Mouse (Mus musculus): ENCODE measurements around the gene Dnase2b.

Gene Dnase2b

DNA sequence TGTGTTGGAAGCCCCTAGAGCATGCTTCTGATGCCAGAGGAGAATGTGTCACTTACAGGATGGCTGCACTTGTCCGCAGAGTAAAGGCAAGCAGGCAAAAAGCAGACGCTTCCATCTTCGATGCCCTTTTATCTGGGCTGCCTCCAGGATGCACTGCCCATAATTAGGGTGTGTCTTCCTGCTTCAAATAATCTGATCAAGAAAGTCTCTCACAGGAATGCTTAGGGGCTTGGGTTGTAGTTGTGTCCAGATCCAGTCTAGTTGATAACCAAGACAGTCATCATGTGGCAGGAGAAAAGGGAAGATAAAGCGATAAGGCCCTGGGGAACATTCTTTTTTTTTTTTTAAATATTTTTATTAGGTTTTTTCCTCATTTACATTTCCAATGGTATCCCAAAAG is at the start of gene Dnase2b:
Dnase2b (minus strand) TSS at position 101 of the 400 bp plus-strand sequence.
- DNase-seq = no peak

DNA sequence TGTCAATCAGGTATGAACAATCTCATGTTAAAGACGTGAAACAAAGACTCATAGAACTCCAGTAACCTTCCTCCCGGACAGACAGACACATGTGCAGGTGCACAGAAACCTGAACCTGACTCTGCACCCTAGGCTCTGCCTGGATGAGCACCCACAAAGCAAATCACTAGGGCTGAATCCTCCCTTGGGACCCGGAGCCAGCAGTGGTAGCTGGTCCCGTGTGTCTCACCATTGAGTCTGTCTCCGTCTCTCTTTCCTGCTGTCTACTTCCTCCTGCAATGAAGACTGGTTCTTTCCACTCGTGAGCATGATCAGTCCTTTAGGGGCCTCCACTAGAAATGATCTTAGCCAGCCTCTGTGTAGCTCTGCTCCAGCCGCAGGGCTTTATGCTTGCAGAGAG is 46.5 kb upstream of the Dnase2b start:
- peak; percentile 51 for DNase-seq

DNA sequence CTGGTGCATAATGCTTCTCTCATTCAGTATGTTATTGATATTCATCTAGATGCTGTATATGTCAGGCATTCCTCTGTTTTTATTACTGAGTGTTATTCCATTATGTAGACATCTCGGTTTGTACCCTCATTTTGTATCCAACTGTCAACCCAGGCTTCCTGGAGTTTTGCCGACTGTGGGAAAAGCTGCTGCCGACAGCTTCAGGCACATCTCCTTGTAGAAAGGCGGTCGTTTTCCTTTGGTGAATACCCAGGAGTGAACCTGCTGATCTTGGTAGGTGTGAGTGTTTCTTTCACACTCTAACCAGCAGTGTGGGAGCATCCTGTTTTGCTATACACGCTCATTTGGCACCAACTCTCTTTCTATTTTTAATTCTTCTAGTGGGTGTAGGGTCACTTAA is 45.6 kb upstream of the Dnase2b start:
- peak; percentile 79 for DNase-seq

DNA sequence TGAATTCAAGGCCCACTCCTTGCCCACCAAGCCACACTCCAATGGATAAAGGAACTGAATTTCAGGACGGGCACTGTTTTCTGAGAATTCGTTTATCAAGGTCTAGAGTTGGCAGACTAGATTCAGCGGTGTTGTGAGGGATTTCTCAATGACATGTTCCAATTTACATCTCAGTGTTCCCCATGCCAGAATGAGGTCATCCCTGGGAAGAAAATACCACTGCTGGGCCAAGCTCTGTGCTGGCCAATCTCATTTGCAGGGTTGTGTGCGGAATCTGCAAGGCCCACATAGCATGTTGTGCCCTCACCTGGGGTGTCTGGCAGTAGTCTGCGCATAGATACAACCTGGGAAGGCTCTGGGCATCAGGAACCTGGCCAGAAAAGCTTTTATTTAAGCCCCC is 43.9 kb upstream of the Dnase2b start:
- peak; percentile 86 for DNase-seq

DNA sequence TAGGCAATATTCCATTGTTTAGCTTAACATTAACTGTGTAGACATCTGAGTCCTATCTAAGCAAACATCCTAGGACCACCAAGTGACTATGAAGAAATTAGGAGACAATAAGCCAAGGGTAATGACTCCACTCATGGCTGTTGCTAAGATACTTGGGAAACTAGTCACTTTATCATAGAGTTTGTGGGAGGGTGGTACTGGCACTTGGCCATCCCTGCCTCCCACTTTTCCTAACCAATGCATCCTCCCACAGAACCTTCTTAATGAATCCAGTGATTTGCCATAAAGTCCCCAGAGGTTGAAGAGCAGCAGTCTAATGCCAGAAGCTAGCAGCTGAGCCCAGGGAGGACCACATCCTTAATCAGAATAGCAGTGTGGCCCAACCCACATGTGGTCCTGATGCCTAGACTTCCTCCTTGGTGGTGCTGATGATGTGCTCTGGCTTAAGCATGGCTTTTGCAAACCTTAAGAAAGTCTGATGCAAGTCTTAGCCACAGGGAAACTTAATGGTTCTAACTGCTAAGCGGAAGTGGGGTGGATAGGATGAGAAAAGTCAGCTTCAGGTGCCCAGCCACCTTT is 42.8 kb upstream of the Dnase2b start:
- DNase-seq = peak; percentile 79

DNA sequence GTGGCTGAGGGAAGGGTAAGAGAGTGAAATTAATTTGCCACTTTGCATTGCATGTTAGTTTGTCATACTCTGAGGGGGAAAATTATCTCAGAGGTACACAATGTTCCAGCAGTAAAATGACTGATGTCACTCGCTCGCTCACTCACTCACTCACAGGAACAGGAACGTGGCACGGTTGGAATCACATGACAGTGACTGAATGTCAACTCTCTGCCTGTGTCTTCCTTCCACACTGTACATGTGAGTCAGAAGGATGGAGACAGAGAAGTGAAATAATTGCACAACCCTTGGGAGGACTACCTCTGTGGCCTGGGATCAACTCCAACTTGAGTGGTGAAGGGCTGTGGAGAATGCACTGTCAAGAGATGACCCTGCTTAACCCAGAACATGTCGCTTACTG is 42.0 kb upstream of the Dnase2b start:
- DNase-seq = peak; percentile 86

DNA sequence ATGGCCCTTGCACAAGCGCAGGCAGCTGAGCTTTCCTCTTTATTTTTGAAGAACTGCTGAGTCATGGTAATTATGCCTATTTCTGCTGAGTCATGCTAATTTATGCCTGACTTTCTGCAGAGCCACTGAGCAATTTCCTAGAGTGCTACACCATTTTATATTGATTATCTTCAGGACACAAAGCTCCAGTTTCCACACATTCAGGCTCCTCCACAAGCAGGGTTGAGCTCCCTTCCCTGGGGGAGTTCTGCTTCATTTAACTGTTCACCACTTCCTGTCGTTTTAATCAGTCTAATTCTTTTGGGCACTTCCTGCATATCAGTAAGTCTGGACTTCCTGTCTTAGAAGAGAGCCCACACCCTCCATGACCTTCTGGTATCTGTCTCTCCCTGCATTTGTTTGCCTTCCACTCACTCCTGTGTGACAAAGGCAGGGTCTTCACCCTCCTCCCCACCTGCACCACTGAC is 39.7 kb upstream of the Dnase2b start:
- DNase-seq = peak; percentile 79

DNA sequence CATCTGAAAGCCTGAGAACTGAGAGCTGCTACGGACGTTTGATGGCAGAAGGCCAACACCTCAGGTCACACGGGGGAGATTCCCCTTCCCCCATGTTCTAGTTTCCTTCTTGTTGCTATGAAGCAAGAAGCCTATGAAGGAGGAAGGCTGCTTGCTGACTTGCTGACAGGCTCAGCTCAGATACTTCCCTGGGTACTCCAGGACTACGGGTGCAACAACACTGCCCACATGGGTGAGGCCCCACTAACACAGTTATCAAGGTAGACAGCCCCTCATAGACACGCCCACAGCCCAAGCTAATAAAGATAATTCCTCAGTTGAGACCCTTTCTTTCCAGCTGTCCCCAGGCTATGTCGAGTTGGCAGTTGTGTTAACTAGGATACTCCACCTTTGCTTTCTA is 38.3 kb upstream of the Dnase2b start:
- peak; percentile 84 for DNase-seq

DNA sequence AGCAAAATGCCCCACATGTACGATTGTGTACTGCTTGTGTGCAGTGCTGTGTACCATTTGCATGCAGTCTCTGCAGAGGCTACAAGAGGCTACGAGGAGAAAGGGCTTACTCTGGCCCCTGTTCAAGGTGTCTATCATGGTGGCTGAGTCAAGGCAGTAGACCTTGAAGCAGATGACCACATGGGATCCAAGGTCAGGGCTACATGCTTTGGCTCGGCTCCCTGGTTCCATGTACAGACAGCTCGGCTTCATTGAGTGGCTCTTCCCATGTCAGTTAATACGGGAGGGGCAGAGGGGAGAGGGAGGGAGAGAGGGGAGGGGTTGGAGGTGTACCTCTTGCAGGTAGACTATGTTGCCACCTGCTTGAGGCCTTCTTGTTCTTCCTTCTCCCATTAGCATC is 37.0 kb upstream of the Dnase2b start:
- DNase-seq = peak; percentile 51

DNA sequence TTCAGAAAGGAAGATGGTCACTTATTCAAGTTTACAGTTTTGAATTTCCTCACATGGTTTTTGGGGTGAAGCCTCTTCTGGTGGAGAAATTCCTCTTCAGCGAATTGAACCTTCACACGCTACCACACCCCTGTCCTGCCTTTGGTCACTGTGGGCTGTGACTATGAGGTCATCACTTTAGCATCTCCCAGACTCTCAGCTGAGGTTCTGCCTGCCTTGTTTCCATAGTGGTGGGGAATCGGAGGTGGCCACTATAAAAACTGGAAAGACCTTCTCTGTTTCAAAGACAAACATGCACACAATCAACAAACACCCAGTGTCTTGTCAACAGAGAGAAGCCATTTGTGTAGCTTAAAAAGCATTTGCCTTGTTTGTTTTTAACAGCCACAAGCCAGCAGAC is 35.8 kb upstream of the Dnase2b start, which contains the start of gene 4930503B20Rik:
4930503B20Rik (minus strand) TSS at position 101 of the 400 bp plus-strand sequence.
- DNase-seq = peak; percentile 19

DNA sequence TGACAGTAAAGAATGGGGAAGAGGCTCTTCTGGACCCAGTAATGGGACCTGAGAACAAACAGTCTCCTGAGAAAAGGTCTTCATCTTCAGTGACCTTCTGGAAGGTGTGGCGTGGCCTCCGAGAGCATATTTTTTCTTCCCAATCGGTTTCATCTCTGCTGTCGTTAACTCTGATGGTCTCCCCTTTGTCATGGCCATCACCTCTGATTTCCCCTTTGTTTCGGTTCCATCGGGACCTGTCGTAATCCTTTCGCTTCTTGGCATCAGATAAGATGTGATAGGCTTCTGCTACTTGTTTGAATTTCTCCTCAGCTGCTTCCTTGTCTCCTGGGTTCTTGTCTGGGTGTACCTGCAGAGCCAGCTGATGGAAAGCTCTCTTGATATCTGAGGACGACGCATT is 35.3 kb upstream of the Dnase2b start:
- DNase-seq = peak; percentile 50

DNA sequence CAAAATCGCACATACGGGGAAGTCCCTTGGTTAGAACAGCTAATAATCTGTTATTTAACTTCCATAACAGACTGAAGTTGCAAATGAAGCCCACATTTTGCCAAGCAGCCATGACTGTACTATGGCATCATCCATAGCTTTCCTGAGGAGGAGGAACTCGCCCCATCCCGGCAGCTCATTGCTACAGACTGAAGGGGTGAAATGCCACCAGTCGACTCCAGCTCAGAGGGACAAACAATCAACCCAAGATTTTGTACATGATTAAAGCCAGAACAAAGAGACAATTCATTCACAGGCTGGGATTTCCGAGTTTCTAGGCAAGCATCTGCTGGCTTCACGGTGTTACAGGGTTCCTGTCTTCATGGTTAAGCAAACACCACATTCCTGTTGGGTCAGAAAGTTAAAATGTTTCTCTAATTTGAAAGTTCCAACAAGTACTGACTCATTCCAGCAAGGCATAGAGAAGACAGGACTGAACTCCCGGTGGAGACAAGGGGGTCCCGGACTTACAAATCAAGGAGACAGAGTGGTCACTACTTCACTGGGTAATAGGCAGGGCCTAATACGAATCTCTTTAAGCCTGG is 34.0 kb upstream of the Dnase2b start:
- DNase-seq = no peak

DNA sequence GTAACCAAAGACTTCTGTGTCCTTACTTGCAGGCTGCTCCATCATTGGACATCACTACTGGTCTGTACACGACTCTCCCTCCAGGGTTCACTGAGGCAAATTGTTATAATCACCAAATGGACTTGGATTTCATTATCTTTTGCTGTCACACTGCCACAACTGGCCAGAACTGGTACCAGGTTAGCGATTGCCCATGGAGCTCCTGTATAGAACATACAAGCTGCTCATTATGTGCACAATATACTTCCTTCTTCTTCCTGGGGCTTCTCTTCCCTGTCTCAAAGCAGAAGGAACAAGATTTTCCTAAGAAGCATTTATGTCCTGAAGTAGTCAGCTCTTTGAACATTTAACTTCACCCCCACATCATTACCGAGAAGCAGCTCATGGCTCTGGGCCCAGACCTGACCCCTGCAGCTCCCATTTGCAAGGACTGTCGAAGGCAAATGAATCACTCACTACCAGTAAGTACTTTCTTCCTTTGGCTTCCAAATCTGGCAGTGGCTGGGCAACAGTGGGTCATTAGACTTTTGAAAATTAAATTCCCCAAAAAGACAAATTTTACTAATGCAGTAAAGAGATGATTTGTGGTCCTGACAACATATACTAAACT is 26.5 kb upstream of the Dnase2b start:
- DNase-seq = no peak

DNA sequence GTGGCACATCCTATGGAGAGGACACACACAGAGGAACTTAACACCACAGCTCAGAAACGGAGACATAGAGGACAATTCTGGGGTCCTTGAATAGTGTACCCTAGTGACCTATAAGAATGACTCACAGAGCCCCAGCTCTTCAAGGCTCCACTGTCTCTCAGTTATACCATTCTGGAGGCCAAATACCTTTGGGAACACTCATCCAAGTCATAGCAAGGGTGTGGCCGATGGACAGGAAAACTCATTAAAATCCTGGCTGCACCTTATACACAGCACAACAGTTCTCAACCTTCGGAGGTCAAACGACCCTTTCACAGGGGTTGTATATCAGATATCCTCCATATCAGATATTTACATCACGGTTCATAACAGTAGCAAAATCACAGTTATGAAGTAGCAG is 17.1 kb upstream of the Dnase2b start:
- peak; percentile 59 for DNase-seq

DNA sequence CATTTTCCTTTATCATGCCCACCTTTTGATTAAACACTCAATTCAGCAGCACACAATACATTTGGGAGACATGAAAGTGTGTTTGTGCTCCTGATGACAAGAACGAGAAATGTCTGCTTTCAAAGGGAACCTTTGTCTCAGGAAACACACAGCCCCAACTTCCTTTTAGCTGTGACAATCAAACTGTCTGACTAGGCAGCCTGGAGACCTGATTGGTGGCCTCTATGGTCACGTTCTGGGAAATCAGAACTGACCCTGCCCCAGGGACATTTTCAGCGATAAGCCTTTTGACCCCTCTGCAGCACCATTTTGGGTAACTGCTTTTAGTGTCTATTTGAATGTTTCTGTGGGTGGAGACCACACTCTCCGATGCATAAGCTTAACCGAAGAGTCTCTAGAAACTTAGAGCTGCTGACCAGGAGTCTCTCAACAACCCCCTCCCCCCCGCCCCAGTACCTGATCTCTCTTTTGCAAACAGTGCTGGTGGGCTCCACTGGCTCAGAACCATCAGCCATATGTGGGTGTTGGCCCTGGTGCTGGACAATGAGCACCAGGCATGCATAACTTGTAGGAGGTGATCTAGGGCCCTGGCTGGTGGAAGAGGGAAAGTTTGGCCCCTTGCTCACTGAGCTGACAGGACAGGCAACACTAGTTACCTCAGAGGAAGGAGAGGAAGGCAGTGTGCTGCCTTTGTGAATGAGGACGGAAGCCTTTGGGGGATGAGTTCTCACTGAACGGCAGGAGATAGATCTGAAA is 13.0 kb upstream of the Dnase2b start:
- peak; percentile 49 for DNase-seq

DNA sequence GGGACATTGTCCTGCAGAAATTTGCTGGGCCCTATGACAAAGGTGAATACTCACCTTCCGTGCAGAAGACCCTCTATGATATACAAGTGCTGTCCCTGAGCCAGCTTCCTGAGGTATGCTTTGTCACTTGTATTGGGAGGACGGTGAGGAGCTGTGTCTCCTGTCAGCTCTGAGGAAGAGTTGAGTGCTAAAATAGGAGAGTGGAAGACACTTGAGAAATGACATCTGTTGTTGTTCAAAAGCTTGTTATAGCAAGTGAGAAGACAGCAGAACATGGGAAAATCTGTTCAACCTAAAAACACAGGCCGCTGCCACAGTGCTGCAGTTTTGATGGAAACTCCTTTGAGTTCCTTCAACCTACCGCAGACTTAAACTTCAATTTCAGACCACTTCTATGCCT is 10.4 kb upstream of the Dnase2b start:
- DNase-seq = peak; percentile 64

DNA sequence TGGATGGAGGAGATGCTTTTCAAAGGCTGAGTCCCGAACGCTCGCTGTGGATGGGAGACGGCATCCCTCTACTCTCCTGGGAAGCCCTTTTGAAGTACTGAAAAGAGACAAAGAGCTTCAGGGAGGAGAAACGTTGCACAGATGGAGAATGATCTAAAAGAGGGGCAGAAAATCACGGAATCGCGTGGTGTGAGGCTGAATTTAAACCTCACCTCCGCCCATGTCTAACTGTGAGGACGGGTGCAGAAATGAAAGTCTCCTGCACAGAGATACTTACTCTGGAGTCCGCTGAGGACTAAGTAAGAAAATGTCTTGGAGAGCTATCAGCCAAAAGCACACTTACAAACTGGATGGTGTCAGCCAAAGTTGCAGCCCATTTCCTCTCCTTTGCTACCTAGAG is 6.6 kb upstream of the Dnase2b start:
- DNase-seq = no peak

DNA sequence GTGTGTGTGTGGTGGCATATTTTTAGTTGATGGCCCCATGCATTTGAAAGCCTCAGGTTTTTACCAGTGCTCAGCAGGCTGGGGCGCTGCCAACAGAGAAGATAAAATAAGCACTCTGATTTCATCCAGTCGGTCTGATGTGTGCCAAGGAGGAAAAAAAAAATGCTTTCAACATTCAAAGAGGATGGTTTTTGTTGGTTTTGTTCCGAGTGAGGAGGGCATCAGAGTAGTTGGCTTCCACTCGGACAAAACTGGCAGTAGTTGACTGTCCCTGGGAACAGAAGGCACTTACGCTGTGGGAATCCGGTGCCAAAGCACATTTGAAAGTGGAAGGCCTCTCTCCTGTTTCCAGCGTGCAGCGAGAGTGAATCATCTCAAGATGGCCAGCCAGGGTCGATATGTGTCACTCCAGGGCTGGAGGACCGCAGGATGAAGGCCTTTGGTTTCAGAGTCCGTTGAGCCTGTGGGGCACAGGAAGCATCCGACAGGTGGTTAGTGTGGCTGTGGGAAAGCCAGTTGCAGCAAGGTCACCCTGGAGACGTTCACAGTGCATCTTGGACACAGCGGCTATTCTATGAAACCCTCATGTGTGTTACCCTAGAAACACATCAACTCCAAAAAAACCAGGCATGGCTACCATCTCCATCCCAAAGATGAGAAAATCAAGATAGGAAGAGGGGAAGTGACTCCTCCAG is 5.3 kb upstream of the Dnase2b start:
- DNase-seq = peak; percentile 83

DNA sequence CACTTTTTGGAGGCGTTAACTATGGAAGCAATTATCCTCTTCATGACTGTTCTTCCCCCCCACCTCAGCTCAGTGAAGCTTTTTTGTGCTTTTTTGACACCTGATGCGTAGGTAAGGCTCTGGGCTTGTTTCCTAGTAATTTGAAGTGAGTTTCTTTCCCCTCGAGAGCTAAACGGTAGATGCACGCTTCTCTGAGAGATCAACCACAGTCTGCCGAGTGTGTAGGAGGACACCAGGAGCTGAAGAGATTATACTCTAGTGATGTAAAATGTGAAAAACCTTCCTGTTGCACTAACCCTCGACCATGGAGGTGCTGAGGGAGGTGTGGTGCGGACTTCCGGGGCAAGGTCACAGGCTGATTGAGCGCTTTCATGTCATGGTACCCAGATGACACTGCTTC is 4.7 kb upstream of the Dnase2b start:
- DNase-seq = peak; percentile 29

DNA sequence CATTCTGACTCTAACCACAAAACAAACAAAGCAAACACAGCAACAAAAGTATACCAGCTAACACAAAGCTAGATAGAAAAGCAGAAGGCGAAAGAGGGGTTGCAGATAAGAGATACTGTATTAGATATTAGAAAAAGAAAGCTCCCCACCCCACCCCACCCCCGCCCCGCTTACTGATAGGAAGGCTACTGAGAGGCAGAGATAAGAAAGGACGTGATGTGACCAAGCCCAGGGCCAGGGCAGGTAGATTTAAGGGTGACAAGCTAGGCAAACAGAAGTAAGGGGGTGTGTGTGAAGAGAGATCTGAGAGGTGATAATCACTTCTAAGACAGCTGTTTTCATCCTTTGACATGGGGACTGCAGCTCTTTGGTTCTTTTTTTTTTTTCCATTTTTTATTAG is 3.0 kb upstream of the Dnase2b start:
- peak; percentile 28 for DNase-seq

DNA sequence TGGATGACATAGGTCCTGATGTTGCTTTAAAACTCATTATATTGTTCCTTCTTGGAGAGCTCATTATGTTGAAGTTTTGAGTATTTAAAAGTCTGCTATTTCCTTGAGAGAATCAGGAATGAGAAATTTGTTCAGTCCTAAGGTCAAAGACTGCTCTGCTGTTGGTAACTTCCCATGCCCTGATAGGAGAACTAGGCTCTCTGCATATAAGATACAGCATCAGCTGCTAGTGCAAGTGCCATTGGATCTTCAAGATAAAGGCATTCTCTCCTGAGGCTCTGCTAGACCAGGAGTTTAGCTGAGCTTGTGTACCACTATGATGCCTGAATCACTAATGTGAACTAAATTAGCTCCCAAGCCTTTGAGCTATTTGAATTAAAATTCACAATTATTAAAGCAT is 2.5 kb upstream of the Dnase2b start:
- DNase-seq = peak; percentile 67

DNA sequence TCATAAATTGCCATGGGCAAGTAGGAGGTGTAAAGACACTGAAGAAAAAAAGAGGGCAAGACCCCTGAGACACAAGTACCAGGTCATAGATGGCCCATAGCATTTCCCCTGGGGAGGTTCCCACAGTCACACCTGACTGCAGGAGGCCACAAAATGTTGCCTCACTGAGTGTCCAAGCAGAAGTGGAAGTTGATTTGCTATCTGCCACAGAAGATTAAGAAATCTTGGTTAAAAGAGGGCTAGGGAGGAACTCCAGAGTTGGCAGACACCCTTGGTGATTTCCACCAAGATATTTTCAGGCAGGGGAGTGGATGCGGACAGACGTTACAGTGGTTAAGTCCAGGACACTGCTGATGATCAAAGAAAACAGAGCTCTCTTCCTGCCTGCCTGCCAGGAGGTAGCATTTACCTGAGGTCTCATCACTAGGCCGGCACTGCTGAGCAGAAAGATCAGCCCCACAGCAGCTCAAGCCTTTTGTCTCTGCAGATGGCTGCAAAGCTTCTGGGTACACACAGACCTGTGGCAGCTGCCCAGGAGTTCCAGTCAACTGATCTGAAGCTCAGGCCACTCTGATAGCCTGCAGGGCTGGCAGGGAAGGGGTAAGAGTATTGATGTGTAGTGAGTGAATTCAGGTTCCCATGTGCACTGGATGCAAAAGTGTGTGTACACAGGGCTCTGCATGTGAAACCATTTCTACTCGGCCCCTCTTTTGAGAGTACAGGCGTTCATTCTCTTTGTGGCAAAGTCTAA is 1.3 kb upstream of the Dnase2b start:
- peak; percentile 83 for DNase-seq

Data from heart, adult 11 months (tissue).